31 mouse cellular contexts compared by ENCODE assay signal in the genomic region with DNA sequence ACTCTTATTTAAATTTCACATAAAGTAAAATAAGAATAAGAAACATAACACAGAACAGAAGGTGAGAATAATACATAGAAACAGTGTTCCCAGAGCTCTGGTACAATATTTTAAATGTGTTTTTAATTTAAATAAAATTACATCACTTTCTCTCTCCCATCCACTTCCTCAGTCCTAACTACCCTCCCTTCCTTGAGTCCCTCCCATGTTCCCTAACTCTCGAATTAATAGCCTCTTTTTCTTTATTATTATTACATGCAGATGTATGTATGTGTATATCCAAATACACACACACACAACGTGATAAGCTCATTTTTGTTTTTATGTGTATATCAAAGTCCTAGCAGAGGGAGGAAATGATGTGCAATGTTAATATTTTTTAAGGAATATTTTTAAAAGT.
"Had no signal": no experiment of that assay in that cellular context is flagged by ENCODE, and none has a peak within 500 bp of the region (broad histone marks: within the 10 kb centered on the region; RNA-seq: fewer than 3 reads in every experiment).

No protein-coding gene starts in this region.

- H3K36me3 ChIP-seq: limb, embryonic 15.5 days; liver, embryonic 12.5 days; liver, embryonic 13.5 days; liver, embryonic 15.5 days; lung, embryonic 15.5 days; midbrain, embryonic 10.5 days; midbrain, embryonic 12.5 days; midbrain, embryonic 13.5 days; midbrain, embryonic 15.5 days; neural tube, embryonic 12.5 days; neural tube, embryonic 13.5 days had no signal

- H3K9me3 ChIP-seq: limb, embryonic 15.5 days; liver, embryonic 12.5 days; liver, embryonic 13.5 days; liver, embryonic 15.5 days; lung, embryonic 15.5 days; megakaryocyte, embryonic 14.5 days; midbrain, embryonic 10.5 days; midbrain, embryonic 12.5 days; midbrain, embryonic 13.5 days; midbrain, embryonic 15.5 days; neural tube, embryonic 12.5 days; neural tube, embryonic 13.5 days had no signal

- H3K9ac ChIP-seq: limb, embryonic 15.5 days; liver, embryonic 12.5 days; liver, embryonic 13.5 days; liver, embryonic 14.5 days; liver, embryonic 15.5 days; liver, postnatal 0 days; lung, embryonic 14.5 days; lung, embryonic 15.5 days; midbrain, embryonic 12.5 days; midbrain, embryonic 13.5 days; midbrain, embryonic 15.5 days; neural tube, embryonic 12.5 days; neural tube, embryonic 13.5 days had no signal

- ATAC-seq: liver, embryonic 12.5 days; liver, postnatal 0 days; lung, postnatal 0 days; midbrain, embryonic 13.5 days; midbrain, embryonic 15.5 days; midbrain, embryonic 16.5 days had no signal

- DNase-seq: left cerebral cortex, postnatal 4 days; liver; liver, embryonic 13.5 days; liver, postnatal 0 days; lung, adult 18-20 months; lung, adult 2 months; lung, embryonic 14.5 days; lung, postnatal 10 days; lung, postnatal 14 days; lung, postnatal 36 days; lung, postnatal 4 days; midbrain, embryonic 14.5 days had no signal

- H3K27ac ChIP-seq: left cerebral cortex, adult 2 months; limb, embryonic 15.5 days; liver, embryonic 12.5 days; liver, embryonic 13.5 days; liver, embryonic 14.5 days; liver, embryonic 15.5 days; lung, embryonic 15.5 days; macrophage; midbrain, embryonic 10.5 days; midbrain, embryonic 12.5 days; midbrain, embryonic 13.5 days; midbrain, embryonic 15.5 days; neural tube, embryonic 12.5 days; neural tube, embryonic 13.5 days had no signal

- H3K4me1 ChIP-seq: limb, embryonic 15.5 days; liver, embryonic 12.5 days; liver, embryonic 13.5 days; liver, embryonic 15.5 days; lung, embryonic 15.5 days; megakaryocyte, embryonic 14.5 days; midbrain, embryonic 10.5 days; midbrain, embryonic 12.5 days; midbrain, embryonic 13.5 days; midbrain, embryonic 15.5 days; neural tube, embryonic 12.5 days; neural tube, embryonic 13.5 days had no signal

- H3K4me3 ChIP-seq: left cerebral cortex, adult 2 months; limb, embryonic 15.5 days; liver, embryonic 12.5 days; liver, embryonic 13.5 days; liver, embryonic 15.5 days; lung, embryonic 15.5 days; megakaryocyte, embryonic 14.5 days; midbrain, embryonic 10.5 days; midbrain, embryonic 12.5 days; midbrain, embryonic 13.5 days; midbrain, embryonic 15.5 days; myocyte; neural tube, embryonic 12.5 days; neural tube, embryonic 13.5 days had no signal

- H3K4me2 ChIP-seq: limb, embryonic 15.5 days; liver, embryonic 11.5 days; liver, embryonic 12.5 days; liver, embryonic 13.5 days; liver, embryonic 15.5 days; lung, embryonic 14.5 days; lung, embryonic 15.5 days; midbrain, embryonic 11.5 days; midbrain, embryonic 12.5 days; midbrain, embryonic 13.5 days; midbrain, embryonic 15.5 days; neural tube, embryonic 12.5 days; neural tube, embryonic 13.5 days had no signal

- H3K27me3 ChIP-seq: limb, embryonic 15.5 days; liver, embryonic 12.5 days; liver, embryonic 13.5 days; liver, embryonic 15.5 days; lung, embryonic 15.5 days; midbrain, embryonic 12.5 days; midbrain, embryonic 13.5 days; midbrain, embryonic 15.5 days; neural tube, embryonic 12.5 days; neural tube, embryonic 13.5 days had no signal
